Mouse (Mus musculus): ENCODE measurements at regions not wholly inside any gene's neighbourhood (a gene's known extent, or its start where the extent isn't known, plus 50 kb on each side); places are given as distances from the start of the nearest gene placed in this dataset.

DNA sequence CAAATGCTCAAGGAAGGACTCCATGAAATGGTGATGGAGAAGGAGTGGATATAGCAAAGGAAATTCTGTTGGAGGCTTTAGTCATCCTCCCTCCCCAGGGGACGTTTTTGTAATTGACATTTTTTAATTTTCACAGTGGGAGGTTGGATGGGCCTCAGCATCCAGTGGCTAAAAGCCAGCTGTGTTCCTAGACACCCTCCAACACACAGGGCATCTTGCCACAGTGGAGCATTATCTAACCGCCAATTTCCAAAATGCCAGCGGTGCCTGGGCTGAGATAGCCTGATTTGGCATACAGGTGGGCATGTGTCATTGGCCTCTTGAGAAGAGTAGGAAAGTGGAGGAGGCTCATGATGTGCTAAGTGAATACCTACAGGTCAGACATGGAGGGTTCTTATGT is 401.2 kb upstream of the Got2 start:
- no peak for TF ChIP-seq USF2 (conservative IDR thresholded peaks at IDR 0.05; ENCODE audit: low read depth, low read length)
- no peak for TF ChIP-seq USF1 (IDR thresholded peaks at IDR 0.05; ENCODE audit: low read depth, low read length)
- TF ChIP-seq E2F4 (IDR thresholded peaks at IDR 0.05; ENCODE audit: insufficient replicate concordance, low read depth, low read length), result no peak
- TF ChIP-seq ZNF384 (IDR thresholded peaks at IDR 0.05; ENCODE audit: low read depth, low read length), result no peak
- TF ChIP-seq SIN3A (IDR thresholded peaks at IDR 0.05; ENCODE audit: low read length), result no peak
- TF ChIP-seq JUND (conservative IDR thresholded peaks at IDR 0.05; ENCODE audit: low read depth, low read length), result no peak
- no peak for TF ChIP-seq PAX5 (IDR thresholded peaks at IDR 0.05; ENCODE audit: low read length)

Data from CH12.LX (cell line).